Mouse (Mus musculus) spleen, postnatal 10 days (tissue): ENCODE results near the gene Pias4.
A peak's percentile ranks its signal among the peaks of the same experiment; 100 is the strongest.

ENCODE experiments used
- DNase-seq, 2 experiments: peaks; one replicate each; pipeline ENCODE4 v3.0.0; 2021 to 2022; ENCODE audit warnings: low spot score in 2 of 2

The Pias4 gene

DNA sequence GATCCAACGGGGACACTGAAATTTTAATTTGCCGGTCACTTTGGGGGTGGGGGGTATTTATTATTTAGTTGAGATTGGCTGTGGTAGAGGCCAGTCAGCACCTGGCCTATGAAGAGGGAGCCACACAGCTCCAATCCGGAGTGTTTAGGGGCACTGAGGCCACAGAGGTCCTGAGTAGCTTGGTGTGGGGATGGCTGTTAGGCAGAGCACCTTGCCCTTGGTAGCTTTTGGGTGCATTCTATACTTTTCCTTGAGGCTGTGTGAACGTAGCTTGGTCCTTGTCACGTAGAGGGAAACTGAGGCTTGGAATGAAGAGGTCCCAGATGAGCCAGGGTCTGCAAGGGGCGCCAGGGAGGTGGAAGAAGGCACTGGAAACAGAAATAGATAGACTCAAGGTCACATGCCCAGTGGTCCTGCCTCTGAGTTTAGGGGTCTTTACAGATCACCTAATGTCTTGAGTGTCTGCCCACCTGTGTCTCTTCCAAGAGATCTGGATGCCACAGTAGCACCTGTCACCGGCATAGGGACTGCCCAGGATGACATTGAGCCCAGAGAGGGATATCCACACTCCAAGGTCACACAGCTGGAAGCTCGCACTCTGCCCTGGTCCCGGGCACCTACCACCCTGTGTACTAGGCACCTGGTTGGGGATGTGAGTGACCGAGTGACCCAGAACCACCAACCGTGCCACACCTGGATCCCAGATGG is 28.7 kb downstream of the Pias4 start:
- no peak for DNase-seq

DNA sequence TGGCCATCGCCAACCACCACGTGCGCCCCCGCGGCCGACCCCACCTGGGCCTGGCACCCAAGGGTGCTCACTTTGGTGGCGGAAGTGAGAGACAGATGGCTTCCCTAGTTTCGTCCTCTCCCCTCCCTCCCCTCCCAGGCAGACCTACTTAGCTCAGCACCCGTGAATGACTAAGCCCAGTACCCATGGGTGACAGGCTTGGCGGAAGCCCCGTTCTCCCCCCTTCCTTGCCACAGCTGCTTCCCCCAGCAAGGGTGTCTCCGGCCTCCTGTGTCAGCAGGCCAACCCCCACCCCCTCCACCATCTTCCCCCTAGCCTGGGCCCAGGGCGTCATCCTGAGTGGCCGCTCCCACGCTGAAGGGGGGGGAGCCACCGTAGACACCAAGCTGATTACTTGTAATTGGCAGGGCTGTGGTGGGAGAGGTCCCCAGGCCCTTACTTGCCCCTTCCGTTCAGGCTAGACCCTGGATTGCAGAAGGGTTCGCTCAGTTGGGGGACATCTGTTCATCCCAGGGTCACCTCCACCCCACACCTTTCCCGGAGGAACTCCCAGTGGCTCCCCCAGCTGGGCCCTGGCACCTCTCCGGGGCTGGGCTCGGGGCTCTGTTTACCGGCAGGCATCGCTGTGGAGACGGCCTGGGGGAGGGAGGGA is 29.5 kb downstream of the Pias4 start:
- peak in 1 of 2 experiments; percentile 49 for DNase-seq

DNA sequence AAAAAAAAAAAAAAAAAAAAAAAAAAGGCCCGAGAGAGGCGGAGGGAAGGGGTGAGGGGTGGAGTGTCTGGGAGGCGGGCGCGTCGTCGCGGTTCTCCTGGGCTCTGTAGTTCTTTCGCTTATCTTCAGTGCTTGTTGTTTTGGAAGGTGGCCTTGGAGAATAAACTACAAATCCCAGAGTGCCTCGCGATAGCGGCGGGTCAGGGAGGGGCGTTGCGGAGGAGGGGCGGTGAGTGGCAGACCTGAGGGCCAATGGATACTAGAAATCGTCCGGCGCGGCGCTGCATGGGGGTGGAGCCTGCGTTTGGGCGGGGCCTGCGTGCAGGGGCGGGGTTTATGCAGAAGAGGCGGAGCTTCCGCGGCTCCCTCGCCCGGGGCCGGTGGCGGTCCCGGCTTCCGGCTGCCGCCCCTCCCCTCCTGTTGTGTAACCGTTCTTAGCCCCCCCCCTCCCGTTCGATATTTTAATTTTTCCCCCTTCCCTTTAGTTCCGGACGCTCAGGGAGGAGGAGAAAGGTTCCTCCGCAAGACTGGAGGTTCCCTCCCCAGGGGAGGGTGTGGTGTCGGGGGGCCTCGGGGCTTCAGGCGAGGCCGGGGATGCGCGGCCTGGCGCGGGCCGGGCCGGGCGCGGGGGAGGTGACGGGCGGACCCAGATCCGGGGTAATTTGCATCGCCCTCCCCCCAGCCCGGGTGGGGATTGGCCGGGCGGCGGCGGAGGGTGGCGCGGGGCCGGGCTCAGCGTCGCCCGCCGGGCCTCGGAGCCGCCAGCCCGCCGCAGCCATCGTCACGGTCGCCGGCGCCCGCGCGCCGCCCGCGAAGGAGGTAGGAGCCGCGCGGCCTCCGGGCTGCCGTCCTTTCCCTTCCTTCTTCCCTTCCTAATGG is 30.2 kb downstream of the Pias4 start:
- peak; percentile 99 to 100 for DNase-seq

DNA sequence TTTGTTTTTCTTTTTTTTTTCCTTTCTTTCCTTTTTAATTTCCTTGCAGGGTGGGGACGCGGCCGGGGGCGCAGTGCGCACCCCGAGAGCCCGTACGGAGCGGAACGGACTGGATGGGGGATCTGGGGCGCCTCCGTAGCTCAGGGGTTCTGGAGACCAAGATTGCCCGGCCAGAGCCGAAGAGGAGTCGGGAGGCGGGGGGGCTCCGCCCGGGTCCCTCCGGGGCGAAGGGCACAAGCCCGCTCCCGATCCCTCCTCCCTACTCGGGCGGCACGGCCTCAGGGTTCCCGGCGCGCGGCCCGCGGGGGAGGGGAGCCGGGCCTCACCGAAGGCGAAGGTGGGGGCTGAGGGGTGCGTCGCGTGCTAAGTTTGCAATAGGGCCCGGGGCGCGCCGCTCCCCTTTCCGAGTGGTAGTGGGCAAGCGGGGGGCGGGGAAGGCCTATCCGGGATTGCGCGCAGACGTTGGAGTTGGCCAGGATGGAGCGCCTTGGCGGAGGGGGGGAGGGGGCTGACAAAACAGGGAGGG is 31.0 kb downstream of the Pias4 start:
- peak; percentile 83 to 84 for DNase-seq

DNA sequence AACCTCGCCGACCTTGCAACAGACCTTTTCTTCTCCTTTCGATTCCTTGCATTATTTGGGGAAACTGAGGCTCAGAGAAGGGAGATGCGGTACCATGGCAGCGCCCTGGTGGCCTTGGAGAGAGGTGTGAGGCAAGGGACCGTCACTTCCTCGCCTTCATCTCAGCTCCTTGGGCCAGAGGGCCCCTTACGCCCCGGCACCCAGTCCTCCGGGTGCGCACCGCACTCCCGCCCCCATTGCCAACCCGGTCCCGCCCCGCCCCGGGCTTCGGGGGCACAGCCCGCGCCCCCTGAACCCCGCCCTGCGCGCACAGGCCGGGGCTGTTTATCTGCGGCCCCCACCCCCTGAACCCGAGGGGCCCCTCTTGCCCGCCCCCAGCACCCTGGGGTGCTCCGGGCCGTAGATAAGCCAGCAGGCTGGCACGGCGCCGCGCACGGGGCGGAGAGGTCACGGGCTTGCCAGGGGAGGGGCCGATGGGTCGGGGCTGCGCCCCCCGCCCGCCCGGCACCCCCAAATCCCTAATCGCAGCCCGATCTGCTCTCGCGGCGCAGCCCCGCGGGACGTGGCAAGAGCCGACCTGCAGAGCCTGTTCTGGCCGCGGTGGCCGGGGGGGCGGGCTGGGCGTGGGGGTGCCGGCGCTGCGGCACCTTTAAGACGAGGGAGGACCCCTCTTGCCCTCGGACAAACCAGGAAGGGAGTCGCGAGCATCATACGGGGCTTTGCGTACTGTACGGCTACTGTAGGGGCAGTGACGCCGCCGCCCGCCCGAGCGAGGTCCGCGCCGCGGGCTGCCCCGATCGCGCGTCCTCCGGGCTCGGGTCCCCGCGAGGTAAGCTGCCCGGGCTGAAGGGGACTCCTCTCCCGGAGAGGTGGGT is 31.7 kb downstream of the Pias4 start:
- DNase-seq, result peak; percentile 82 to 85

GRCm38 (mm10) chr10:81134966-81135681 is 32.6 kb downstream of the Pias4 start, which contains the start of gene Zbtb7a:
TSS of gene Zbtb7a (plus strand) at chr10:81135220.
- peak; percentile 74 to 80 for DNase-seq

DNA sequence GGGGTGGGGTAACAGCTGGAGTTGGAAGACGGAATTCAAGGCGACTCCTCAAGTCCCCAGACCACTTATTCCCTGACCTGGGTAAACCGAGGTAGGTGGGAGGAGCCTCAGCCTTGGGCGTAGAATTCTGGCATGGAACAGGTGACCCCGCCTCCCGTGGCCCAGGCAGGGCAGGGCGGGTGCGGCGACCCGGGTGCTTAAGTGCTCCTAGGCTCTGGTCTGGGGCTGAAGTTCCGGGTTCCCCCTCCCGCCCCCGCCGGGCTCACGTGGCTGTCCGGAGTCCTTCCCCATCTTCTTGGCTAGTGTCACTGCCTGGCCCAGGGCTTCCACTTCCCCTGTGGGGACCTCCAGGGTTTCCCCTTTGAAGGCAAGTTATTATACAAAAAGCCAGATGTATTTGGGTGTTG is 33.5 kb downstream of the Pias4 start:
- DNase-seq, result peak; percentile 75 to 88

- no peak for DNase-seq
These were observed 44.2 kb downstream of the Pias4 start for GRCm38 (mm10) chr10:81123500-81123899.

GRCm38 (mm10) chr10:81122889-81123288 is 44.8 kb downstream of the Pias4 start:
- DNase-seq, result no peak

- DNase-seq, result no peak
These were observed 47.1 kb downstream of the Pias4 start for GRCm38 (mm10) chr10:81120650-81121049.

GRCm38 (mm10) chr10:81119625-81120024 is 48.1 kb downstream of the Pias4 start:
- DNase-seq, result no peak

DNA sequence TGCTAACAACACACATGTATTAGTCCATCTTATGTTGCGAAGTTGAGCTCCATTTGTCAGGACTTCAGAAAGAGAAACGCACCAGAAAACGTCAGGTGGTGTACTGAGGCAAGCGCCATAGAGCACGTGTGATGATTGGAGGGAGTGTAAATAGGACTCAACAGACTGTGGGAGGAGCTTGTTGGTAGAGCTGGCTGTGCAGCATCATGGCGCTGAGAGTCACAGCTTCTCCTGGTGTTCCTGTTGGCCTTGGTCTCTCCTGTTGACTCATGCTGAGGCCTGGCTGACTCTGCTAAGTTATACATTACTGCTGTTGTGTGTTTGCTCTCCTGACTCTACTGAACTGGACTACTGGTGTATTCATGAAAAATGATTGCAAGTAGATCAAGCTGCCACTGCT is 54.8 kb downstream of the Pias4 start:
- no peak for DNase-seq

GRCm38 (mm10) chr10:81106113-81106721 is 61.5 kb downstream of the Pias4 start:
- peak; percentile 91 to 94 for DNase-seq

- DNase-seq, result peak; percentile 96 to 98
These were observed 62.1 kb downstream of the Pias4 start, which contains the start of gene Map2k2 for GRCm38 (mm10) chr10:81105565-81106112. TSS of gene Map2k2 (plus strand) at chr10:81105915.
